Comparison of ENCODE assay signal across 8 mouse cellular contexts in genomic region chr12:40221611-40222010, GRCm38 (mm10). TPM values are rescaled to one million over a fixed set of nuclear protein-coding genes. Genes with fewer than 3 reads are reported as not detected.
DNase-seq lines count a peak whose midpoint lies in the region; ATAC-seq lines count a peak whose summit lies in the region.

No protein-coding gene starts in this region.

- no peaks in the 10 kb centered on the region for H3K9me3 ChIP-seq in forebrain, embryonic 13.5 days (replicated peaks)
- no peaks in the 10 kb centered on the region for H3K9me3 ChIP-seq in liver, embryonic 13.5 days (replicated peaks)

- H3K4me3 ChIP-seq in forebrain, embryonic 13.5 days, result peak overlapping the region; percentile 96
- H3K4me3 ChIP-seq in liver, embryonic 13.5 days (replicated peaks), result peak overlapping the region; percentile 88

- peaks cover 7% of the 10 kb centered on the region for H3K36me3 ChIP-seq in forebrain, embryonic 13.5 days (ENCODE audit: poor library complexity, severe bottlenecking)
- H3K36me3 ChIP-seq in liver, embryonic 13.5 days, result peaks cover 7% of the 10 kb centered on the region

- peaks cover 26% of the 10 kb centered on the region for H3K4me1 ChIP-seq in forebrain, embryonic 13.5 days
- H3K4me1 ChIP-seq in liver, embryonic 13.5 days (replicated peaks), result peaks cover 37% of the 10 kb centered on the region

- H3K4me2 ChIP-seq in forebrain, embryonic 13.5 days, result peak overlapping the region; percentile 64
- H3K4me2 ChIP-seq in liver, embryonic 13.5 days, result peak overlapping the region; percentile 92

- 11% methylated on average over 5 of the region's 5 CpGs for WGBS in forebrain, embryonic 13.5 days
- 9% methylated on average over 5 of the region's 5 CpGs for WGBS in liver, embryonic 13.5 days (ENCODE audit: insufficient replicate concordance)

- H3K27ac ChIP-seq in forebrain, embryonic 13.5 days, result no peak overlapping the region
- H3K27ac ChIP-seq in liver, embryonic 13.5 days, result 0 out of 2 replicates have a peak overlapping the region, but pooled peaks have one; percentile 92

- ATAC-seq in forebrain, embryonic 13.5 days, result no peak
- no peak for ATAC-seq in liver, embryonic 13.5 days (ENCODE audit: low read depth)

- H3K9ac ChIP-seq in forebrain, embryonic 13.5 days, result peak overlapping the region; percentile 92
- peak overlapping the region; percentile 89 for H3K9ac ChIP-seq in liver, embryonic 13.5 days

- no peaks in the 10 kb centered on the region for H3K27me3 ChIP-seq in forebrain, embryonic 13.5 days
- no peaks in the 10 kb centered on the region for H3K27me3 ChIP-seq in liver, embryonic 13.5 days

- DNase-seq in cerebellum, adult 9-10 months, result peak; percentile 52
- DNase-seq in cerebellum, adult 18-20 months, result no peak
- peak; percentile 20 for DNase-seq in 3T3-L1 (ENCODE audit: low read depth, low spot score)
- DNase-seq in liver, embryonic 13.5 days, result no peak
- no peak for DNase-seq in adrenal gland, postnatal 10 days
- DNase-seq in cerebellum, postnatal 10 days, result no peak
- DNase-seq in cerebellum, adult 8-10 months, result no peak

RNA-seq across cellular contexts. Expression of gene Lsmem1, which starts 22.3 kb away (rescaled TPM):
- not detected in 2 replicates for polyA plus RNA-seq in forebrain, embryonic 13.5 days (2015; fragmentation: Nextera tagmentation; extraction: Ambion mirVana)
- 0.10 TPM in 1 of 2 replicates, not detected in the other for polyA plus RNA-seq in liver, embryonic 13.5 days (2015; fragmentation: Nextera tagmentation; extraction: Ambion mirVana)
- total RNA-seq in adrenal gland, postnatal 10 days (2021), result 1 to 10 TPM in 1 of 2 experiments, under 1 TPM in 1; 0.45 to 2.3 TPM

RNA-seq across cellular contexts. Expression of gene Ifrd1, which starts 26.7 kb away (rescaled TPM):
- polyA plus RNA-seq in forebrain, embryonic 13.5 days (2015; fragmentation: Nextera tagmentation; extraction: Ambion mirVana), result 183 and 186 TPM in 2 replicates
- polyA plus RNA-seq in liver, embryonic 13.5 days (2015; fragmentation: Nextera tagmentation; extraction: Ambion mirVana), result 73.9 and 80.1 TPM in 2 replicates
- 100 to 1,000 TPM; 143 to 154 TPM for total RNA-seq in adrenal gland, postnatal 10 days (2021)

Comparison
In these comparisons a context has a peak if more than half of its experiments do, and no peak if none do; other contexts are left out.
1. DNase-seq: peak in cerebellum, adult 9-10 months (single experiment) and 3T3-L1 (single experiment); none in cerebellum, adult 18-20 months (0 of 2), liver, embryonic 13.5 days (single experiment), adrenal gland, postnatal 10 days (single experiment), cerebellum, postnatal 10 days (0 of 2) and cerebellum, adult 8-10 months (single experiment).